Mouse (Mus musculus) midbrain, embryonic 15.5 days (tissue): ENCODE measurements around the gene Gm29427. TPM values are rescaled to one million over a fixed set of nuclear protein-coding genes. Genes with fewer than 3 reads are reported as not detected.

Experiments used
- ATAC-seq: fragments of 200-750 bp; cut with Nextera tagmentation; replicated peaks from 2 replicates; pipeline ENCODE4 v1.8.0; 2017; ENCODE audit warnings: moderate TSS enrichment
- H3K27ac ChIP-seq: fragments of 300-500 bp; sonication (generic); 2 replicates; pipeline ENCODE4 v1.5.1; 2015; ENCODE audit warnings: mild to moderate bottlenecking, inconsistent platforms
- H3K27me3 ChIP-seq: fragments of 300-500 bp; sonication (generic); replicated peaks from 2 replicates; pipeline ENCODE4 v1.6.1; 2015; ENCODE audit warnings: inconsistent platforms
- H3K36me3 ChIP-seq: fragments of 300-500 bp; sonication (generic); replicated peaks from 2 replicates; pipeline ENCODE4 v1.6.1; 2015; ENCODE audit warnings: inconsistent platforms
- H3K4me1 ChIP-seq: fragments of 300-500 bp; sonication (generic); 2 replicates; pipeline ENCODE4 v1.6.1; 2015; ENCODE audit warnings: inconsistent platforms
- H3K4me2 ChIP-seq: fragments of 300-500 bp; sonication (generic); 2 replicates; pipeline ENCODE4 v1.6.1; 2015; ENCODE audit warnings: inconsistent platforms, mild to moderate bottlenecking, moderate library complexity
- H3K4me3 ChIP-seq: fragments of 300-500 bp; sonication (generic); 2 replicates; pipeline ENCODE4 v1.5.1; 2015; ENCODE audit warnings: mild to moderate bottlenecking, inconsistent platforms
- H3K9ac ChIP-seq: fragments of 300-500 bp; sonication (generic); 2 replicates; pipeline ENCODE4 v1.6.1; 2015; ENCODE audit warnings: mild to moderate bottlenecking, inconsistent platforms
- H3K9me3 ChIP-seq: fragments of 300-500 bp; sonication (generic); 2 replicates; pipeline ENCODE4 v1.6.1; 2016; ENCODE audit warnings: inconsistent platforms
- WGBS: fragments of 180-500 bp; shearing (Covaris S2); methylation state at CpG from one replicate; pipeline ENCODE4 v1.1.7; 2015; ENCODE audit warnings: mixed read lengths; 5-methylcytosine and 5-hydroxymethylcytosine counted together
- polyA plus RNA-seq: library from polyadenylated mRNA; unstranded; fragments of >200 nt; fragmentation: Nextera tagmentation; extraction: Ambion mirVana; gene quantifications from 2 replicates; pipeline ENCODE4 v1.2.1, GENCODE M21; 2015

Gene Gm29427
- polyA plus RNA-seq, 1 experiment from 2014 or later = not detected

- Histone ChIP-seq H3K9ac (no peak overlapping the region), H3K4me2 (no peak overlapping the region), H3K9me3 (no peaks in the 10 kb centered on the region), H3K4me1 (no peaks in the 10 kb centered on the region), H3K27ac (no peak overlapping the region), H3K27me3 (no peaks in the 10 kb centered on the region), H3K36me3 (no peaks in the 10 kb centered on the region), H3K4me3 (no peak overlapping the region)
- 82% methylated on average over 1 of the region's 1 CpGs for WGBS
- no peak for ATAC-seq
Observed at GRCm38 (mm10) chr1:130728070-130728469, 12.5 kb upstream of the Gm29427 start.

- 56% methylated on average over 2 of the region's 2 CpGs for WGBS
- Histone ChIP-seq H3K4me2 (no peak overlapping the region), H3K9ac (no peak overlapping the region), H3K27ac (no peak overlapping the region), H3K36me3 (no peaks in the 10 kb centered on the region), H3K9me3 (no peaks in the 10 kb centered on the region), H3K4me3 (no peak overlapping the region), H3K27me3 (no peaks in the 10 kb centered on the region), H3K4me1 (no peaks in the 10 kb centered on the region)
- no peak for ATAC-seq
Observed at GRCm38 (mm10) chr1:130726396-130726795, 10.8 kb upstream of the Gm29427 start.

- no peak overlapping the region for H3K4me3 ChIP-seq
- no peak for ATAC-seq
- no peaks in the 10 kb centered on the region for H3K36me3 ChIP-seq
- H3K9me3 ChIP-seq = no peaks in the 10 kb centered on the region
- WGBS = 93% methylated on average over 5 of the region's 5 CpGs
- no peaks in the 10 kb centered on the region for H3K27me3 ChIP-seq
- H3K4me2 ChIP-seq = no peak overlapping the region
- no peak overlapping the region for H3K9ac ChIP-seq
- peaks cover 4% of the 10 kb centered on the region for H3K4me1 ChIP-seq
- no peak overlapping the region for H3K27ac ChIP-seq
Observed at GRCm38 (mm10) chr1:130724206-130724605, 8.6 kb upstream of the Gm29427 start.

GRCm38 (mm10) chr1:130717291-130717871 lies 1.8 kb upstream of the Gm29427 start, which contains the start of gene Yod1:
TSS of gene Yod1 (plus strand) at chr1:130717327.
- WGBS = under 1% methylated on average over 54 of the region's 54 CpGs

GRCm38 (mm10) chr1:130716513-130717290 lies 1.1 kb upstream of the Gm29427 start:
- peak; percentile 3 for ATAC-seq
- Histone ChIP-seq H3K4me3 (peak overlapping the region; percentile 59), H3K4me1 (peaks cover 26% of the 10 kb centered on the region), H3K4me2 (peak overlapping the region; percentile 92), H3K36me3 (0 out of 2 replicates have a peak, but pooled peaks cover 2% of the 10 kb centered on the region), H3K27ac (peak overlapping the region; percentile 88), H3K9ac (peak overlapping the region; percentile 96), H3K9me3 (no peaks in the 10 kb centered on the region), H3K27me3 (no peaks in the 10 kb centered on the region)
- WGBS = under 1% methylated on average over 42 of the region's 42 CpGs

More at GRCm38 (mm10) chr1:130717291-130717871, 1.8 kb upstream of the Gm29427 start, which contains the start of gene Yod1:
- Histone ChIP-seq H3K4me3 (peak within 1 kb of the TSS; percentile 59), H3K4me2 (peak within 1 kb of the TSS; percentile 92), H3K27me3 (no peaks in the 10 kb centered on the region), H3K36me3 (0 out of 2 replicates have a peak, but pooled peaks cover 2% of the 10 kb centered on the region), H3K9ac (peak within 1 kb of the TSS; percentile 96), H3K9me3 (no peaks in the 10 kb centered on the region), H3K4me1 (peaks cover 26% of the 10 kb centered on the region), H3K27ac (peak within 1 kb of the TSS; percentile 88)
- ATAC-seq = peak; percentile 69

- Histone ChIP-seq H3K4me3 (peak overlapping the region; percentile 59), H3K9ac (peak overlapping the region; percentile 96), H3K4me2 (peak overlapping the region; percentile 92), H3K27me3 (no peaks in the 10 kb centered on the region), H3K4me1 (peaks cover 26% of the 10 kb centered on the region), H3K27ac (peak overlapping the region; percentile 88), H3K9me3 (no peaks in the 10 kb centered on the region), H3K36me3 (0 out of 2 replicates have a peak, but pooled peaks cover 2% of the 10 kb centered on the region)
- peak; percentile 40 for ATAC-seq
- WGBS = 0% methylated on average over 3 of the region's 3 CpGs
Observed at GRCm38 (mm10) chr1:130716218-130716512, 566 bp upstream of the Gm29427 start.

- H3K27me3 ChIP-seq = no peaks in the 10 kb centered on the region
- H3K4me2 ChIP-seq = no peak overlapping the region
- no peaks in the 10 kb centered on the region for H3K9me3 ChIP-seq
- peaks cover 21% of the 10 kb centered on the region for H3K4me1 ChIP-seq
- H3K36me3 ChIP-seq = 0 out of 2 replicates have a peak, but pooled peaks cover 2% of the 10 kb centered on the region
- no peak for ATAC-seq
- no peak overlapping the region for H3K9ac ChIP-seq
- WGBS = 80% methylated on average over 4 of the region's 4 CpGs
- no peak overlapping the region for H3K4me3 ChIP-seq
- H3K27ac ChIP-seq = no peak overlapping the region
Observed at GRCm38 (mm10) chr1:130714046-130714445, 1.6 kb downstream of the Gm29427 start.

GRCm38 (mm10) chr1:130710283-130711080 lies 5.1 kb downstream of the Gm29427 start:
- H3K36me3 ChIP-seq = 0 out of 2 replicates have a peak, but pooled peaks cover 13% of the 10 kb centered on the region
- H3K9ac ChIP-seq = no peak overlapping the region
- no peak overlapping the region for H3K4me3 ChIP-seq
- peaks cover 11% of the 10 kb centered on the region for H3K4me1 ChIP-seq
- ATAC-seq = no peak
- no peaks in the 10 kb centered on the region for H3K27me3 ChIP-seq
- H3K9me3 ChIP-seq = no peaks in the 10 kb centered on the region
- H3K27ac ChIP-seq = no peak overlapping the region
- no peak overlapping the region for H3K4me2 ChIP-seq
- WGBS = 89% methylated on average over 22 of the region's 22 CpGs

GRCm38 (mm10) chr1:130703613-130704012 lies 12.0 kb downstream of the Gm29427 start:
- peaks cover 47% of the 10 kb centered on the region for H3K36me3 ChIP-seq
- H3K27me3 ChIP-seq = no peaks in the 10 kb centered on the region
- H3K4me3 ChIP-seq = no peak overlapping the region
- no peak for ATAC-seq
- no peaks in the 10 kb centered on the region for H3K4me1 ChIP-seq
- WGBS = 90% methylated on average over 2 of the region's 2 CpGs
- H3K27ac ChIP-seq = no peak overlapping the region
- H3K4me2 ChIP-seq = no peak overlapping the region
- no peak overlapping the region for H3K9ac ChIP-seq
- no peaks in the 10 kb centered on the region for H3K9me3 ChIP-seq

- H3K27ac ChIP-seq = no peak overlapping the region
- ATAC-seq = no peak
- peaks cover 60% of the 10 kb centered on the region for H3K36me3 ChIP-seq
- H3K9ac ChIP-seq = no peak overlapping the region
- no peak overlapping the region for H3K4me2 ChIP-seq
- no peak overlapping the region for H3K4me3 ChIP-seq
- 93% methylated on average over 11 of the region's 11 CpGs for WGBS
- no peaks in the 10 kb centered on the region for H3K27me3 ChIP-seq
- H3K9me3 ChIP-seq = no peaks in the 10 kb centered on the region
- no peaks in the 10 kb centered on the region for H3K4me1 ChIP-seq
Observed at GRCm38 (mm10) chr1:130701976-130702375, 13.6 kb downstream of the Gm29427 start.

- no peak overlapping the region for H3K4me2 ChIP-seq
- no peaks in the 10 kb centered on the region for H3K9me3 ChIP-seq
- H3K4me3 ChIP-seq = no peak overlapping the region
- H3K9ac ChIP-seq = no peak overlapping the region
- no peaks in the 10 kb centered on the region for H3K4me1 ChIP-seq
- H3K27ac ChIP-seq = no peak overlapping the region
- WGBS = 95% methylated on average over 10 of the region's 10 CpGs
- no peak for ATAC-seq
- no peaks in the 10 kb centered on the region for H3K27me3 ChIP-seq
- peaks cover 54% of the 10 kb centered on the region for H3K36me3 ChIP-seq
Observed at GRCm38 (mm10) chr1:130699937-130700633, 15.5 kb downstream of the Gm29427 start.

- no peak overlapping the region for H3K27ac ChIP-seq
- no peaks in the 10 kb centered on the region for H3K4me1 ChIP-seq
Observed at GRCm38 (mm10) chr1:130698601-130699000, 17.0 kb downstream of the Gm29427 start.

More at GRCm38 (mm10) chr1:130698601-130699000, 17.0 kb downstream of the Gm29427 start:
- Histone ChIP-seq H3K4me2 (no peak overlapping the region), H3K27me3 (no peaks in the 10 kb centered on the region), H3K9ac (no peak overlapping the region), H3K9me3 (no peaks in the 10 kb centered on the region), H3K4me3 (no peak overlapping the region), H3K36me3 (peaks cover 52% of the 10 kb centered on the region)
- WGBS = 92% methylated on average over 5 of the region's 5 CpGs
- no peak for ATAC-seq
